Mouse (Mus musculus) fat pad, adult 2 months (tissue): ENCODE data around the gene Dnajc12.
"Not testable (repeated sequence)": the region's sequence is repeated elsewhere in the genome, so short reads cannot be mapped to it uniquely, and the experiment has no call there.

ENCODE experiments used
- DNase-seq: peaks from one replicate; pipeline ENCODE4 v3.0.0-alpha.2; 2011; ENCODE audit warnings: low read depth, low spot score; ENCODE audit errors: extremely low read depth

Dnajc12 gene

GRCm38 (mm10) chr10:63382372-63383279 is at the start of gene Dnajc12:
Gene Dnajc12, plus strand, starts transcription at chr10:63382443.
- DNase-seq: peak; percentile 76

GRCm38 (mm10) chr10:63336901-63337300 is 45.3 kb upstream of the Dnajc12 start:
- DNase-seq: no peak

GRCm38 (mm10) chr10:63337326-63337725 is 44.9 kb upstream of the Dnajc12 start:
- DNase-seq: no peak

- DNase-seq: no peak
These were observed 44.0 kb upstream of the Dnajc12 start for GRCm38 (mm10) chr10:63337951-63338836.

GRCm38 (mm10) chr10:63338914-63339643 is 43.2 kb upstream of the Dnajc12 start:
- no peak for DNase-seq

- DNase-seq: no peak
These were observed 40.9 kb upstream of the Dnajc12 start for GRCm38 (mm10) chr10:63341351-63341750.

- no peak for DNase-seq
These were observed 37.5 kb upstream of the Dnajc12 start for GRCm38 (mm10) chr10:63344751-63345150.

- DNase-seq: no peak
These were observed 34.0 kb upstream of the Dnajc12 start for GRCm38 (mm10) chr10:63348291-63348690.

GRCm38 (mm10) chr10:63350666-63351065 is 31.6 kb upstream of the Dnajc12 start:
- no peak for DNase-seq

- DNase-seq: not testable (repeated sequence)
These were observed 31.1 kb upstream of the Dnajc12 start for GRCm38 (mm10) chr10:63351099-63351498.

- no peak for DNase-seq
These were observed 30.1 kb upstream of the Dnajc12 start for GRCm38 (mm10) chr10:63352111-63352510.

- DNase-seq: no peak
These were observed 21.7 kb upstream of the Dnajc12 start for GRCm38 (mm10) chr10:63360502-63360901.

GRCm38 (mm10) chr10:63365918-63366455 is 16.3 kb upstream of the Dnajc12 start:
- no peak for DNase-seq

- no peak for DNase-seq
These were observed 14.9 kb upstream of the Dnajc12 start for GRCm38 (mm10) chr10:63367386-63367785.

GRCm38 (mm10) chr10:63368041-63368440 is 14.2 kb upstream of the Dnajc12 start:
- no peak for DNase-seq

- no peak for DNase-seq
These were observed 5.9 kb upstream of the Dnajc12 start for GRCm38 (mm10) chr10:63376303-63376702.

- DNase-seq: no peak
These were observed 4.8 kb upstream of the Dnajc12 start for GRCm38 (mm10) chr10:63377468-63377867.

GRCm38 (mm10) chr10:63378948-63379680 is 3.1 kb upstream of the Dnajc12 start:
- DNase-seq: peak; percentile 90

- no peak for DNase-seq
These were observed 554 bp upstream of the Dnajc12 start, which contains the start of gene Sirt1 for GRCm38 (mm10) chr10:63381498-63382280. Gene Sirt1, minus strand, starts transcription at chr10:63381704.
